Mouse (Mus musculus) embryonic facial prominence, embryonic 12.5 days (tissue): ENCODE results near the gene Dlgap1. TPM values are rescaled to one million over a fixed set of nuclear protein-coding genes. Genes with fewer than 3 reads are reported as not detected.

ENCODE experiments used
- ATAC-seq: fragments of 200-750 bp; cut with Nextera tagmentation; 2 replicates; pipeline ENCODE4 v1.8.0; 2017; ENCODE audit not compliant: insufficient number of reproducible peaks, insufficient read depth, low FRiP score, low TSS enrichment
- H3K27ac ChIP-seq: fragments of 300-500 bp; sonication (generic); 2 replicates; pipeline ENCODE4 v1.5.1; 2016; ENCODE audit warnings: mild to moderate bottlenecking
- H3K27me3 ChIP-seq: fragments of 300-500 bp; sonication (generic); 2 replicates; pipeline ENCODE4 v1.6.1; 2016; ENCODE audit warnings: mild to moderate bottlenecking, moderate library complexity
- H3K36me3 ChIP-seq: fragments of 300-500 bp; sonication (generic); 2 replicates; pipeline ENCODE4 v1.6.1; 2016; ENCODE audit warnings: mild to moderate bottlenecking
- H3K4me1 ChIP-seq: fragments of 300-500 bp; sonication (generic); 2 replicates; pipeline ENCODE4 v1.6.1; 2016
- H3K4me2 ChIP-seq: fragments of 300-500 bp; sonication (generic); replicated peaks from 2 replicates; pipeline ENCODE4 v1.6.1; 2016; ENCODE audit warnings: mild to moderate bottlenecking, moderate library complexity
- H3K4me3 ChIP-seq: fragments of 300-500 bp; sonication (generic); 2 replicates; pipeline ENCODE4 v1.5.1; 2016; ENCODE audit warnings: mild to moderate bottlenecking
- H3K9ac ChIP-seq: fragments of 300-500 bp; sonication (generic); 2 replicates; pipeline ENCODE4 v1.6.1; 2016; ENCODE audit warnings: mild to moderate bottlenecking, moderate library complexity
- H3K9me3 ChIP-seq: fragments of 300-500 bp; sonication (generic); 2 replicates; pipeline ENCODE4 v1.6.1; 2016; ENCODE audit warnings: mild to moderate bottlenecking, moderate library complexity
- WGBS: fragments of 180-500 bp; shearing (Covaris S2); methylation state at CpG from one replicate; pipeline ENCODE4 v1.1.7; 2016; 5-methylcytosine and 5-hydroxymethylcytosine counted together
- polyA plus RNA-seq: library from polyadenylated mRNA; unstranded; fragments of >200 nt; fragmentation: Nextera tagmentation; extraction: Ambion mirVana; gene quantifications from 2 replicates; pipeline ENCODE4 v1.2.1, GENCODE M21; 2016

The Dlgap1 gene
- polyA plus RNA-seq, 1 experiment from 2014 or later, result 6.0 TPM

DNA sequence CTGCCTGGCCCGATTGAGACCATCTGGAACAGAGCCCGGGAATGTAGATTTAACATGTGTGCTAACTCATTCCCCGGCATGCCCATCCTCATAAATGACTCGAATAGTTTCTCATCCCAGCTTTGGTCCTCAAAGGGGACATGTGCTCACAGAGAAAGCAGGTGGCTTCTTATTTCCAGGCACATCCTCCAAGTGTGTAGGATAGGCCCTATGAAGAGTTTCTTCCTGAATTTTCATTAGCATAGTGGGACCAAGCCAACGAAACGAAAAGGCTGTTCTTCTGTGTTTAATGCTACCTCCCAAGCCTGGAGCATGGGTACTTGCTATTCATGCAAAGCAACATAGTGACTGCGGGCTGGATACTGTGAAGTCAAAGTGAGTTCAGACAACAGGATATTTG, 503.3 kb downstream of the Dlgap1 start:
- Histone ChIP-seq H3K4me3 (no peak overlapping the region), H3K27ac (no peak overlapping the region), H3K36me3 (no peaks in the 10 kb centered on the region), H3K9ac (no peak overlapping the region), H3K27me3 (no peaks in the 10 kb centered on the region), H3K4me2 (no peak overlapping the region), H3K4me1 (no peaks in the 10 kb centered on the region), H3K9me3 (no peaks in the 10 kb centered on the region)
- WGBS, result 79% methylated on average over 7 of the region's 7 CpGs
- no peak for ATAC-seq

DNA sequence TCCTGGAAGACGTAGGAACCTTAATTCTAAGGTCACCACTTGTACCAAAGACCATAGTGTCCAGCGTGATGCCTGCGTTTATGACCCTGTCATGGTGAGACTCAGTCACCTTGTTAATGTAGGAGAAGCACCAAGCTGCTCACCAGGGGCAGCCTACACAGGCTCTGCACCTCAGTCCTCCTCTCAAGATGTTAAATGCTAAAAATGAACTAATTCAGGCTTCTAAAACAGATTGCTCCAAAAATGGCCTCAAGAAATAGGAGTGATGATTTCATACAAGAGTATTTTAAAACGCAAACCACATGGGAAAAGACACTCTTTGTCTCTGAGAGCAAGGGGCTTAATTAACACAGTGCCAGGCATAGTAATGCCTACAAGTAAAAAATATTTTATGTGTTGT, 505.0 kb downstream of the Dlgap1 start:
- WGBS, result 86% methylated on average over 4 of the region's 4 CpGs
- no peak overlapping the region for H3K9ac ChIP-seq
- no peaks in the 10 kb centered on the region for H3K9me3 ChIP-seq
- H3K27ac ChIP-seq, result no peak overlapping the region
- no peaks in the 10 kb centered on the region for H3K36me3 ChIP-seq
- no peaks in the 10 kb centered on the region for H3K27me3 ChIP-seq
- no peak for ATAC-seq
- no peak overlapping the region for H3K4me3 ChIP-seq
- no peaks in the 10 kb centered on the region for H3K4me1 ChIP-seq
- H3K4me2 ChIP-seq, result no peak overlapping the region

DNA sequence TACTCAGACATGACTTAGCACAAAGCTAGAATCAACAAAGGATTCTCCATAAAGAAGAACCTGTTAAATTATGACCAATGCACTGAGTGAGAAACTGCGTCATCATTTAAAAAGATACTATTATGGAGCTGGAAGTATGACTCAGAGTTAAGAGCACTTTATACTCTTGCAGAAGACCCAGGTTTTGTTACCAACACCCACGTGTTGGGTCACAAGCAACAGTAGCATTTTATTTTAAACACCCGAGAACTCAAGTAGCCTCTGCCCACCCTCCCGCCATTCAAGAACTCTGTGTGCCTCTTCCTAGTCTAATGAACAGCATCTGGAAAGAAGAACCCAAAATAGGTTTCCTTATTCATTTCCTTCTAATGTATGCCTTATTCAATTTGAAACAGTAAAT, 514.8 kb downstream of the Dlgap1 start:
- no peaks in the 10 kb centered on the region for H3K36me3 ChIP-seq
- H3K4me3 ChIP-seq, result no peak overlapping the region
- no peaks in the 10 kb centered on the region for H3K9me3 ChIP-seq
- no peak overlapping the region for H3K9ac ChIP-seq
- no peak overlapping the region for H3K4me2 ChIP-seq
- H3K27me3 ChIP-seq, result no peaks in the 10 kb centered on the region
- H3K27ac ChIP-seq, result no peak overlapping the region
- H3K4me1 ChIP-seq, result no peaks in the 10 kb centered on the region
- ATAC-seq, result no peak
- 81% methylated on average over 4 of the region's 4 CpGs for WGBS

DNA sequence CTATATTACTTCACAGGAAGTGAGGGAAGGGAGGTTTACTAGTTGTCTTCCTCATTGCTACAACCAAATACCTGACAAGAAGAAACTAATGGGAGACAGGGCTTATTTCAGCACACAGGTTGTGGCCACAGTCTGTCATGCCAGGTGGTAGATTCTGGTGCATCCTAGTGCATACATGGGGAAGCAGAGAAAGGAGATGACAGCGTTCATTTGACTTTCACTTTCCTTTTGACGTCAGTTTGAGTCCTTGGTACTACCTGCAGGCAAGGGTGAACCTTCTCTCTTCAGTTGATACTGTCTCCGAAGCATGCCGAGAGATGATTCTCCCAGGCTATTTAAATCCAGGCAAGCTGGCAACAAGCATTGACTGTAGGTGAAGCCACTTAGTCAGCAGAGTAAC, 516.8 kb downstream of the Dlgap1 start:
- no peaks in the 10 kb centered on the region for H3K9me3 ChIP-seq
- no peaks in the 10 kb centered on the region for H3K27me3 ChIP-seq
- H3K9ac ChIP-seq, result no peak overlapping the region
- H3K4me2 ChIP-seq, result no peak overlapping the region
- H3K36me3 ChIP-seq, result no peaks in the 10 kb centered on the region
- no peak for ATAC-seq
- H3K4me1 ChIP-seq, result no peaks in the 10 kb centered on the region
- WGBS, result 92% methylated on average over 4 of the region's 4 CpGs
- no peak overlapping the region for H3K4me3 ChIP-seq
- no peak overlapping the region for H3K27ac ChIP-seq

DNA sequence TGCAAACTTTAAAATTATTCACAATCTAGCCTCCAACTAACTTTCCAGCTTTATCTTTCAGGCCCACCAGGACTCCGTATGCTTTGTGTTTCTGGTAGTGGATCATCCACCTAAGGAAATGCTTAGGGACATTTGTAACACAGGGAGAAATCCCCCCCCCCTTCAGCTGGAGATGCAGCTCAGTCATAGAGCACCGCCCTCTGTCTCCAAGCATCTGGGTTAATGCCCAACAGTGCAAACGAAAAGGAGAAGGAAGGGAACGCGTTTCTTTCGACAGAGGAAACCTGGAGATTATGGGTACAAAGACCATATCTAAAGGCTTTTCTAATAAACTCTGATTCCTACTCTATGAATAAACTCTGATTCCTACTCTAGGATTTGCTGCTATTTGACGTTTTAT, 517.4 kb downstream of the Dlgap1 start:
- Histone ChIP-seq H3K4me3 (no peak overlapping the region), H3K4me2 (no peak overlapping the region), H3K4me1 (no peaks in the 10 kb centered on the region), H3K27me3 (no peaks in the 10 kb centered on the region), H3K9ac (no peak overlapping the region), H3K36me3 (no peaks in the 10 kb centered on the region), H3K9me3 (no peaks in the 10 kb centered on the region), H3K27ac (no peak overlapping the region)
- WGBS, result 85% methylated on average over 7 of the region's 7 CpGs
- no peak for ATAC-seq

DNA sequence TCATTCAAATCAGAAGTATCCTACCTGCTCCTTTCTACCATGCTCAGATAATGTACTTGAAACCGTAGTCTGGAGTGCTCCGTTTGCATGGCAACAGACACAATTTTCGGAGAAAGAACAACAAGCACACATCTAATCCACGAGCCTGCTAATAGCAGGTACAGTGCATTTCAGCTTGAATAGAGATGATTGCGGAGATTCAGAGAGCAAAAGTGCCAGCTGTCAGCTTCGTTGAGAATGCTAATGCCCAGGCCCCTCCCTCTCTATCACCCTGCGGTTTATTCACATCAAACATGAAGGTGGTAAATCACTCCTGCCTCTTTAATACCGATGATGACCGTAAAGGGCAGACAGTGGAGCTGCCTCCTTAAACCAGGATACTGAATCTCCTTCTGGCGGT, 518.0 kb downstream of the Dlgap1 start:
- H3K27ac ChIP-seq, result no peak overlapping the region
- no peak for ATAC-seq
- no peak overlapping the region for H3K4me2 ChIP-seq
- no peak overlapping the region for H3K9ac ChIP-seq
- no peaks in the 10 kb centered on the region for H3K9me3 ChIP-seq
- no peaks in the 10 kb centered on the region for H3K27me3 ChIP-seq
- 84% methylated on average over 10 of the region's 10 CpGs for WGBS
- no peaks in the 10 kb centered on the region for H3K36me3 ChIP-seq
- H3K4me1 ChIP-seq, result no peaks in the 10 kb centered on the region
- H3K4me3 ChIP-seq, result no peak overlapping the region

DNA sequence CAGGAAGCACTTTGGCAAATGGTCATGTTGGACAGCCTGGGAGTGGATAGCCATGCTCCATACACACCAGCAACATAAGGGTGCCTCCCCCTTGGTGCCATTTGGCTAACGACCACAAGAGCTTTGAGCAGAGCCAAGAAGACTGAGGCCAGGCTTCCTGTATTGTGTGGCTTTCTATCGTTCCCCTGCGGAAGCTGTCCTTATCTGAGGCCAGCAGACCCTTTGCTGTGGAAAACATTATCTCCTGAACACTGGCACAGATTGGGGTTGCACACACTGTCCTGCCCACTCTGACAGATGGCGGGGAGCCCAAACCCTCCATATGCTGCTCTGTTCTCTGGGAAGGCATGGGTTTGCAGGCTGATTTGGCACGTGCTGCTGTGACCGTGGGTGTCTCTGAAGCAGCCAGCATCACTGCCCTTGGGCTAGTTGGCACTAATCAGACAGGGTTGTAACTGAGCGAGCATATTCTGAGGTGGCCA, 520.0 kb downstream of the Dlgap1 start:
- Histone ChIP-seq H3K36me3 (no peaks in the 10 kb centered on the region), H3K4me1 (no peaks in the 10 kb centered on the region), H3K27ac (no peak overlapping the region), H3K9me3 (no peaks in the 10 kb centered on the region), H3K9ac (no peak overlapping the region), H3K4me2 (no peak overlapping the region), H3K27me3 (no peaks in the 10 kb centered on the region), H3K4me3 (no peak overlapping the region)
- ATAC-seq, result no peak
- WGBS, result 77% methylated on average over 7 of the region's 7 CpGs

DNA sequence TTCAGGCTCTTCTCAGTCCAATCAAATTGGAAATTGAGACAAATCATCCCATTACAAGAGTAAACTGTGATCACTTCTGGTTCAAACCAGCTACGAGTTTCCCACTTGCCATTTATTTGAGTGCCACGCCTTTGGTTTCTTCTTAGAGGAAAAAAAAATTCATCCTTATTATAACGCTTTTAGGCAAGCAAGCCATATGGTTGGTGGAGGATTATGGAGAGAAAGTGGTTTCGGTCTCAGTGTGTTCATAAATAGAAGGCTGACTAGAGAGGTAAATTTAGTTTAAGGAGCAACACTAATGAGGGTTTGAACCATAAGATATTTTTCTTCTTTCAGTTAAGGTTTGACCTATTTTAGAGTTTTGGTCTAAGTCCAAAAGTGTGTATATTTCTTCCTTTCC, 522.7 kb downstream of the Dlgap1 start:
- WGBS, result 87% methylated on average over 4 of the region's 4 CpGs

DNA sequence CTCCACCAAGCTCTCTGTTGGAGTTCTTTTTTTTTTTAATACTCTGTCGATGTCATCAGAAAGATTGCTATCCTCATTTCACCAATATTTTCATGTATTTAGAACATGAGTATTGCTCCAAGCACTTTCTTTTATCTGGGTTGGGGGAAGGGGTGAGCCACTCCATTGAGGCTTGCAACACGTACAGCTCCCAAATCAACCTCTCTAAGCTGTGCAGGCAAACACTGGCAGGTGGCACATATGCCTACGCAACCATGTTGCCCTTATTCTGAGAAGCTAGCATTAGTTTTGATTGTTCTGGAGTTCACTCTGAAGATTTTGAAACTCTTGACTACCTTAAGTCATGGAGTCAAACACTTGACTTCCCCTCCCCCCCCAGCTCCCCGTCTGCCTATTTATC, 525.5 kb downstream of the Dlgap1 start:
- WGBS, result 92% methylated on average over 4 of the region's 4 CpGs
- Histone ChIP-seq H3K9ac (no peak overlapping the region), H3K4me1 (no peaks in the 10 kb centered on the region), H3K36me3 (no peaks in the 10 kb centered on the region), H3K4me3 (no peak overlapping the region), H3K27me3 (no peaks in the 10 kb centered on the region), H3K27ac (no peak overlapping the region), H3K9me3 (no peaks in the 10 kb centered on the region), H3K4me2 (no peak overlapping the region)
- no peak for ATAC-seq

More for the DNA sequence above, 522.7 kb downstream of the Dlgap1 start:
- Histone ChIP-seq H3K4me1 (no peaks in the 10 kb centered on the region), H3K9me3 (no peaks in the 10 kb centered on the region), H3K36me3 (no peaks in the 10 kb centered on the region), H3K27me3 (no peaks in the 10 kb centered on the region), H3K4me3 (no peak overlapping the region), H3K9ac (no peak overlapping the region), H3K27ac (no peak overlapping the region), H3K4me2 (no peak overlapping the region)
- ATAC-seq, result no peak

DNA sequence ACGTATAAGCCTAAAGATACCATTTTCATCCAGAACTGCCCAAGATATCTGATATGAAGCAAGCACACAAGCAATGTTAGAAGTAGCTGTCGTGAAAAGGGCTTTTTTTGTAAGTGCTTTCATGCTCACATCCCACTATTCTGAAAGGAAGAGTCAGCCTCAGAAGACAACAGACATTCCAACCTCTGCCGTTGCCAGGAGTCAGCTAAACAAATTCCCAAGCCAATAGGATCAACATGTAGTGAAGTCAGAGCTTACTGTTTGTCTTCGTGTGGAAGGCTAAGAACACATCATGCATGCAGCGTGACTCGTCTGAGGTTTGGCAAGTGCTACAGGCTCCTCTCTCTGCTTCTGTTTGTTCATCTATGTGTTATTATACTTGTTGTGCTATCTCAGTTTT, 529.4 kb downstream of the Dlgap1 start:
- 77% methylated on average over 6 of the region's 6 CpGs for WGBS
- H3K4me2 ChIP-seq, result no peak overlapping the region
- no peaks in the 10 kb centered on the region for H3K27me3 ChIP-seq
- H3K4me1 ChIP-seq, result no peaks in the 10 kb centered on the region
- no peaks in the 10 kb centered on the region for H3K36me3 ChIP-seq
- no peaks in the 10 kb centered on the region for H3K9me3 ChIP-seq
- no peak overlapping the region for H3K4me3 ChIP-seq
- ATAC-seq, result no peak
- no peak overlapping the region for H3K27ac ChIP-seq
- no peak overlapping the region for H3K9ac ChIP-seq

DNA sequence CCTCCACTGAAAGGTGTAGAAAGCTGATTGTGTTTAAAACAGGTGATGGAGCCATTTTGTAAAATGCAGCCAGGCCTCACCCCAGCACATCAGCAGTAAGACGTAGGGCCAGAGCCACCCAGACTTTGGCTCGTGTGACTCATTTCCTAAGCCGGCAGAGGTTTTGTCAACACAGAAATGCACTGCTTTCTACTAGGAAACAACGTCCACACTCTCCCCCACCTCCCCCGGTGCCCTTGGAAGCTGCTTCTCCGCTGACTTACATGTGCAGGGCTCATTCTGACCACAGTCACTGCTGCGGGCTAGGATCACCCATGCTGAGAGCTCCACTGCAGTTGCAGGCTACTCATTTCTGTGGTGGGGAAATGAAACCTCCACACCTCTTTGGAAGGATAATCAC, 533.1 kb downstream of the Dlgap1 start:
- ATAC-seq, result no peak
- no peaks in the 10 kb centered on the region for H3K4me1 ChIP-seq
- H3K4me3 ChIP-seq, result no peak overlapping the region
- H3K36me3 ChIP-seq, result no peaks in the 10 kb centered on the region
- no peak overlapping the region for H3K4me2 ChIP-seq
- H3K9me3 ChIP-seq, result no peaks in the 10 kb centered on the region
- no peak overlapping the region for H3K9ac ChIP-seq
- H3K27me3 ChIP-seq, result no peaks in the 10 kb centered on the region
- WGBS, result 65% methylated on average over 7 of the region's 7 CpGs
- H3K27ac ChIP-seq, result no peak overlapping the region

DNA sequence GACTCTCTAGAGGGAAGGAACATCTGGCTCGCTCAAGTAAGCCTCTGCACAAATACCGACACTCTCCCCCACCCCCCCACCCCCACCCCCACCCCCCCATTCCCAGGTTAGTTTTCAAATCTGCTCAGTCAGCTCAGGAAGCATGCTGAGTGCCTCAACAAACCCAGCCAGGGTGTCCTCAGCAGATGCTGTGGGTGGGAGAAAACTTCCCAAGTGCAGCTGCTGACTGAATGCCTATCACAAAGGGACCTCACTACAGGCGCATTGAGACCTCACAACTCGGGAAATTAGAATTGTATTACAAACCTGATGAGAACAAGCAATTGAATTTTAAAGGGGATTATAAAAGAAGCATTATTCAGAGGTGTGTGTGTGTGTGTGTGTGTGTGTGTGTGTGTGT, 538.9 kb downstream of the Dlgap1 start:
- WGBS, result 42% methylated on average over 4 of the region's 4 CpGs
- Histone ChIP-seq H3K4me2 (no peak overlapping the region), H3K4me1 (peaks cover 9% of the 10 kb centered on the region; the same call in 1 of the 2 replicates), H3K27ac (no peak overlapping the region), H3K4me3 (no peak overlapping the region), H3K36me3 (no peaks in the 10 kb centered on the region), H3K9ac (no peak overlapping the region), H3K27me3 (no peaks in the 10 kb centered on the region), H3K9me3 (no peaks in the 10 kb centered on the region)
- no peak for ATAC-seq

DNA sequence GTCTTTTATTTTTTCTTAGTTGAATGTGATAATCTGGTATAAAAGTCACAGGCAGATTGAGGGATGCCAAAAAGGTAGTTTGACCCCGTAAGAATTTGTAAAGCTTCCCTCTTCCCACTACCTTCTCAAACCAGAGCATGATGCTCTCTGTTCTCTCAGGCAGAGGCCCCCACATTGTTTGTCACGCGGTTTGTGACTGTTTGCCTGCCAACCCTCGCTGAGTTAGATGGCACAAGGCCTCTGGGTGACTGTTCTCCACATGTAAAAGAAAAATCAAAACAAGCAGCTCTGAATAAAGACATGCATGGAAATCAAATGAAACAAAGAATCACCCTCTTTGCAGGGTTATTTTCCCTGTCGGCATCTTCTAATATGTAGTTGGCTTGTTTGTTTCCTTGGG, 541.6 kb downstream of the Dlgap1 start:
- Histone ChIP-seq H3K27ac (no peak overlapping the region), H3K36me3 (no peaks in the 10 kb centered on the region), H3K9me3 (no peaks in the 10 kb centered on the region), H3K27me3 (no peaks in the 10 kb centered on the region), H3K4me1 (peaks cover 9% of the 10 kb centered on the region; the same call in 1 of the 2 replicates), H3K4me2 (no peak overlapping the region), H3K4me3 (no peak overlapping the region), H3K9ac (no peak overlapping the region)
- no peak for ATAC-seq
- WGBS, result 78% methylated on average over 5 of the region's 5 CpGs
